Comparison of ENCODE assay signal across 12 mouse cellular contexts in the genomic region with DNA sequence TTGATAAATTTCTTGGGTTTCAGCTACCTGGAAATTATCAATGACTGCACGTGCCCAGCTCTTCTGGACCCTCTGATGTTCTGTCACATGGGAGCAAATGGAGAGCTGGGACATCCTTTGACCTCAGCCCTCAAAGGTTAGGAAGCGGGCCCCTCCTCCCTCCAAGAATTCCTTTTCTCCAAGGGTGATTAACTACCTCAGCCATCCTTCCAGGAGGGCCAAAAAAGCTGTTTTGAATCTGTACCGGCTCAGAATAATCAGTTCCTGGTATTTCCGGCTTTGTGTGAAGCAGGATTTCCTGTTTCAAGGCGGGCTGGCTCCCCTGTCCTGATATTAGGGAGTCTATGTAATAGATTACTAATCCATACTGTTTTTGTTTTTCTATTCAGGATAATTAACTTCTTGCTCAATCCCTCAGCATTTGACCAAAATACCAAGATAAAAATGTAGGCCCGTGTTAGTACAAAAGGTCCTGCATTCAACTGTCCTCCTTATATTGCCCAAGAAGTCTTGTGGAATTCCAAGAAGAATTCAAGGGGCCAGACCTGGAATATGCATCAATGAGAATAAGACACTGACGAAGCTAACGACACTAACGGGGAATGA. TPM values are rescaled to one million over a fixed set of nuclear protein-coding genes. Genes with fewer than 3 reads are reported as not detected.
DNase-seq lines count a peak whose midpoint lies in the region; ATAC-seq and TF ChIP-seq lines count a peak whose summit lies in the region.
"Had no signal": no experiment of that assay in that cellular context is flagged by ENCODE, and none has a peak within 500 bp of the region (broad histone marks: within the 10 kb centered on the region; RNA-seq: fewer than 3 reads in every experiment).

No protein-coding gene starts in this region.

- no peak overlapping the region for H3K4me3 ChIP-seq in heart, embryonic 15.5 days
- H3K4me3 ChIP-seq in ES-E14 (ENCODE audit: insufficient read depth in 1 of 2, low read depth in 1 of 2, low read length in 2 of 2, poor library complexity in 1 of 2, severe bottlenecking in 1 of 2): peak overlapping the region; percentile 2 to 36; a peak in 1 of 4 replicates
- H3K4me3 ChIP-seq in embryonic facial prominence, embryonic 11.5 days (ENCODE audit: low read depth, low read length): no peak overlapping the region

- ATAC-seq in heart, embryonic 15.5 days (replicated peaks; ENCODE audit: insufficient number of reproducible peaks, insufficient read depth, low FRiP score, low read depth): no peak
- ATAC-seq in embryonic facial prominence, embryonic 11.5 days (replicated peaks; ENCODE audit: insufficient number of reproducible peaks, low FRiP score, low TSS enrichment, low read depth): no peak

- H3K36me3 ChIP-seq in heart, embryonic 15.5 days: no peaks in the 10 kb centered on the region
- H3K36me3 ChIP-seq in ES-E14 (ENCODE audit: control insufficient read depth, insufficient read depth, low read length, poor library complexity, severe bottlenecking): peaks cover 4% of the 10 kb centered on the region; the same call in 1 of the 2 replicates
- no peaks in the 10 kb centered on the region for H3K36me3 ChIP-seq in embryonic facial prominence, embryonic 11.5 days (replicated peaks; ENCODE audit: control insufficient read depth, insufficient read depth, low read depth, low read length)
- H3K36me3 ChIP-seq: limb, embryonic 15.5 days had no signal

- no peak overlapping the region for H3K9ac ChIP-seq in heart, embryonic 15.5 days
- H3K9ac ChIP-seq in ES-E14 (ENCODE audit: insufficient read depth, low read depth, low read length, poor library complexity, severe bottlenecking): peak overlapping the region; percentile 48; the same call in 1 of the 2 replicates
- H3K9ac ChIP-seq in embryonic facial prominence, embryonic 11.5 days (replicated peaks; ENCODE audit: low read length): no peak overlapping the region
- H3K9ac ChIP-seq: limb, embryonic 15.5 days had no signal

- in situ Hi-C loops in ES-E14 (cut with MboI; ENCODE audit: low sequenced_read_pairs in 2 of 2, unreplicated experiment in 2 of 2): no loop called here

- intact Hi-C loops in left cerebral cortex, postnatal 36 days (cut with DNase I): no loop called here

- no peaks in the 10 kb centered on the region for H3K9me3 ChIP-seq in heart, embryonic 15.5 days (replicated peaks)
- no peaks in the 10 kb centered on the region for H3K9me3 ChIP-seq in ES-E14 (ENCODE audit: control insufficient read depth, insufficient read depth, low read depth, low read length)
- no peaks in the 10 kb centered on the region for H3K9me3 ChIP-seq in embryonic facial prominence, embryonic 11.5 days (replicated peaks; ENCODE audit: control insufficient read depth, low read length)
- H3K9me3 ChIP-seq: limb, embryonic 15.5 days had no signal

- H3K4me1 ChIP-seq in heart, embryonic 15.5 days (replicated peaks): peaks cover 46% of the 10 kb centered on the region
- peaks cover 23 to 30% of the 10 kb centered on the region in 2 experiments for H3K4me1 ChIP-seq in ES-E14 (ENCODE audit: control insufficient read depth in 2 of 2, insufficient read depth in 2 of 2, low read length in 2 of 2, poor library complexity in 1 of 2)
- peaks cover 11% of the 10 kb centered on the region; the same call in 1 of the 2 replicates for H3K4me1 ChIP-seq in embryonic facial prominence, embryonic 11.5 days (ENCODE audit: control insufficient read depth, insufficient read depth, low read length)

- WGBS in heart, embryonic 15.5 days: 39% methylated on average over 9 of the region's 9 CpGs
- 4% methylated on average over 9 of the region's 9 CpGs for WGBS in embryonic facial prominence, embryonic 11.5 days

- peak overlapping the region; percentile 94; the same call in 1 of the 2 replicates for H3K27ac ChIP-seq in heart, embryonic 15.5 days
- peak overlapping the region; percentile 95; the same call in 1 of the 2 replicates for H3K27ac ChIP-seq in ES-E14 (ENCODE audit: insufficient read depth, low read depth, low read length, poor library complexity, severe bottlenecking)
- no peak overlapping the region; the same call in 1 of the 2 replicates for H3K27ac ChIP-seq in embryonic facial prominence, embryonic 11.5 days (replicated peaks; ENCODE audit: low read depth, low read length)

- H3K4me2 ChIP-seq in heart, embryonic 15.5 days: no peak overlapping the region
- H3K4me2 ChIP-seq in embryonic facial prominence, embryonic 11.5 days (ENCODE audit: low read depth, low read length): no peak overlapping the region
- H3K4me2 ChIP-seq: midbrain, embryonic 11.5 days had no signal

- DNase-seq in heart, adult 9 months (ENCODE audit: low spot score in 2 of 2): no peak
- DNase-seq in ES-E14 (ENCODE audit: low read depth, low spot score): peak; percentile 63
- DNase-seq in embryonic facial prominence, embryonic 11.5 days (ENCODE audit: low spot score): peak; percentile 83
- DNase-seq in kidney, postnatal 14 days: peak; percentile 41
- no peak for DNase-seq in spleen, adult 18-20 months
- no peak for DNase-seq in cerebellum, postnatal 36 days
- no peak for DNase-seq in left cerebral cortex, postnatal 36 days (ENCODE audit: low spot score in 2 of 2)
- DNase-seq: adrenal gland, postnatal 14 days; cerebellum, postnatal 25 days had no signal

- H3K27me3 ChIP-seq in heart, embryonic 15.5 days: no peaks in the 10 kb centered on the region
- no peaks in the 10 kb centered on the region for H3K27me3 ChIP-seq in embryonic facial prominence, embryonic 11.5 days (ENCODE audit: control insufficient read depth, insufficient read depth, low read length)
- H3K27me3 ChIP-seq: limb, embryonic 15.5 days had no signal

TF ChIP-seq in ES-E14, 5 proteins besides CTCF, POLR2A, EP300 and RAD21:
- no peak for TF ChIP-seq CHD2 (IDR thresholded peaks at IDR 0.05; ENCODE audit: low read depth, low read length)
- no peak for TF ChIP-seq ZC3H11A (IDR thresholded peaks at IDR 0.05; ENCODE audit: borderline replicate concordance, low read depth, low read length)
TF ChIP-seq in ES-E14: peak in this region for 0.

RNA-seq across cellular contexts. Expression of gene Pim1, which starts 25.0 kb away (rescaled TPM):
- 17.9 and 18.2 TPM in 2 replicates for polyA plus RNA-seq in heart, embryonic 15.5 days (2015; fragmentation: Nextera tagmentation; extraction: Ambion mirVana)
- total RNA-seq in ES-E14 (2012; rRNA removed): 75.3 and 82.0 TPM in 2 replicates
- 17.6 and 19.2 TPM in 2 replicates for polyA plus RNA-seq in embryonic facial prominence, embryonic 11.5 days (2014; fragmentation: Nextera tagmentation; extraction: Ambion mirVana)
- 1 to 10 TPM; 6.0 to 7.1 TPM for total RNA-seq in left cerebral cortex, postnatal 36 days (2021)

Comparison
In these comparisons a context has a peak if more than half of its experiments do, and no peak if none do; other contexts are left out.
1. H3K4me3 ChIP-seq: peak in ES-E14 (2 of 2); none in heart, embryonic 15.5 days (single experiment) and embryonic facial prominence, embryonic 11.5 days (single experiment).
2. DNase-seq: peak in ES-E14 (single experiment), embryonic facial prominence, embryonic 11.5 days (single experiment) and kidney, postnatal 14 days (single experiment); none in heart, adult 9 months (0 of 2), spleen, adult 18-20 months (0 of 2), cerebellum, postnatal 36 days (0 of 2) and left cerebral cortex, postnatal 36 days (0 of 2).